Mouse (Mus musculus): Measurements from ENCODE around the gene Dlg5.

DNA sequence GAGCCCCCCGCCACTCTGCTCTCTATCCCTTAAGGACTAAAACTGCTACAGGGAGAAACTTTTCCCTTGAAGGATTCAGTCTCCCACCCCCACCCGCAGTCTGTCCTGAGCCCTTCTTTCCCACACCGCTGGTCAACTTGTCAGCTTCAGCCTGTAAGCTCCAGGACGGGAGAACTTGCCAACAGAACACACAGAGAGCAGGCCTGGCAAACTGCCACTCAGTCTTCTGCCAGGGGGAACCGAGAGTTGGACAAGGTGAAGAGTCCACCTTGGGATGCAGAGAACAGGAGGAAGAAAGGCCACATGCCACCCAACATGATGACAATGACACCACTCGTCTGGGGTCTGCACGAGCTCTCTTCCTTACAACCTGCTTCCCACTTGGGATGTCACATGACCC lies 56.1 kb downstream of the Dlg5 start:
- TF ChIP-seq POLR2A (IDR thresholded peaks at IDR 0.05; ENCODE audit: insufficient read depth, low read length): no peak
- no peak for TF ChIP-seq CTCF (IDR thresholded peaks at IDR 0.05; ENCODE audit: low read depth, low read length)

Measured in ES-Bruce4 (cell line).